Mouse (Mus musculus) gastrocnemius, adult 8-10 months (tissue): ENCODE measurements around the gene Strbp. TPM values are rescaled to one million over a fixed set of nuclear protein-coding genes. Genes with fewer than 3 reads are reported as not detected.

Source experiments
- DNase-seq, 2 experiments: peaks; one replicate each; pipeline ENCODE4 v3.0.0; 2022; ENCODE audit warnings: low spot score in 2 of 2
- total RNA-seq, 4 experiments: library from RNA; stranded (reverse); gene quantifications; 2 replicates each; pipeline ENCODE4 v1.2.4; 2022

The Strbp gene
- total RNA-seq, 4 experiments from 2014 or later: 20.8 to 23.8 (median 22.9) TPM

GRCm38 (mm10) chr2:37704141-37704760, 592 bp upstream of the Strbp start:
- DNase-seq: no peak

- peak in 1 of 2 experiments; percentile 3 for DNase-seq
Observed at GRCm38 (mm10) chr2:37702301-37703172, 1.1 kb downstream of the Strbp start.

GRCm38 (mm10) chr2:37689064-37689615, 14.5 kb downstream of the Strbp start:
- DNase-seq: no peak

- DNase-seq: no peak
Observed at GRCm38 (mm10) chr2:37687031-37687430, 16.6 kb downstream of the Strbp start.

GRCm38 (mm10) chr2:37684864-37685263, 18.8 kb downstream of the Strbp start:
- no peak for DNase-seq

- no peak for DNase-seq
Observed at GRCm38 (mm10) chr2:37682197-37682811, 21.4 kb downstream of the Strbp start.

GRCm38 (mm10) chr2:37651086-37651485, 52.6 kb downstream of the Strbp start:
- DNase-seq: no peak

GRCm38 (mm10) chr2:37649590-37649989, 54.1 kb downstream of the Strbp start:
- no peak for DNase-seq

- DNase-seq: no peak
Observed at GRCm38 (mm10) chr2:37648966-37649365, 54.7 kb downstream of the Strbp start.

GRCm38 (mm10) chr2:37623343-37623742, 80.3 kb downstream of the Strbp start:
- DNase-seq: no peak

GRCm38 (mm10) chr2:37587919-37588318, 115.7 kb downstream of the Strbp start:
- DNase-seq: no peak

GRCm38 (mm10) chr2:37578185-37578584, 125.5 kb downstream of the Strbp start:
- DNase-seq: no peak

GRCm38 (mm10) chr2:37576661-37577060, 127.0 kb downstream of the Strbp start:
- DNase-seq: no peak

- DNase-seq: no peak
Observed at GRCm38 (mm10) chr2:37572141-37572540, 131.5 kb downstream of the Strbp start.

GRCm38 (mm10) chr2:37570703-37571102, 133.0 kb downstream of the Strbp start:
- DNase-seq: no peak

- no peak for DNase-seq
Observed at GRCm38 (mm10) chr2:37569888-37570287, 133.8 kb downstream of the Strbp start.

- DNase-seq: no peak
Observed at GRCm38 (mm10) chr2:37566035-37566434, 137.6 kb downstream of the Strbp start.

- DNase-seq: no peak
Observed at GRCm38 (mm10) chr2:37565579-37565978, 138.1 kb downstream of the Strbp start.

- DNase-seq: no peak
Observed at GRCm38 (mm10) chr2:37556366-37556765, 147.3 kb downstream of the Strbp start.

GRCm38 (mm10) chr2:37549346-37550012, 154.2 kb downstream of the Strbp start:
- DNase-seq: no peak

- DNase-seq: no peak
Observed at GRCm38 (mm10) chr2:37531639-37532038, 172.0 kb downstream of the Strbp start.
